Mouse (Mus musculus): Measurements from ENCODE around the gene Clec2g.

The Clec2g gene

GRCm38 (mm10) chr6:129013762-129014276 lies 79.6 kb downstream of the Clec2g start:
- no peak for DNase-seq (ENCODE audit: low spot score)

GRCm38 (mm10) chr6:129014399-129014798 lies 80.2 kb downstream of the Clec2g start:
- DNase-seq (ENCODE audit: low spot score): no peak

DNA sequence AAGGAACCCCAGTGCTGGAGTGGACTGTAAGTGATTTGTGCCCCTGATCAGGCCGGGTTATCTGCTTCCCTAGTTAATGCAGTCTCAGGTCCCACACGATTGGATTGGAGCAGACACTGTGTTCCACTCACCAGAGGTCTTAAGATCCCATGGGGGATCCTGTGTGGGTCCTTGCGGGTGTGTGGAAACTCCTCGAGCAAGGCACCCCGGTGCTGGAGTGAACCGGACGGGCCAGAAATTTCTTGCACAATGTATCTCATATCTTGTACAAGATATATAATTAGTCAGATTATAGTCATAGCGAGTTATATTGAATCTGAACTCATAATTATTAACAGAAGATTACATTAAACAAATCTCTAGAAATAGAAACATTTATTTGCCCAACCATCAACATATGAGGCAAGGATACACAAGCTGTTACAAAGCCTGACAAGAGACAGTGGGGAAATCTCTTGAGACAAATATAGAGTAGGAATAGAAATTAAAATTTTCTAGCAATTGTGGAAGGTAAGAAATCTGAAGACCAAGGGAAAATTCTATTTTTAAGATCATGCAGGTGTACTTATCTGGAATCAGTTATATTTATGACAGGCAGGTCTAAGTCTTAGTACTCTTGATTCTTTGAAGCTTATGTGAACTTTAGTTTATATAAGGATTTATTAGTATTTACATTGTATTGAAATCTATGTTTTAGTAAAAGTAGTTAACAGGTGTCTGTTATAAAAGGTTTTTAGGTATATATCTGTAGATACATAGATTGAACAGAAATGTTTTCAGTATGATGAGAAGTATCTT lies 93.5 kb downstream of the Clec2g start:
- DNase-seq (ENCODE audit: low spot score): no peak

- DNase-seq (ENCODE audit: low spot score): no peak
Observed at GRCm38 (mm10) chr6:129030175-129030824, 96.1 kb downstream of the Clec2g start.

DNA sequence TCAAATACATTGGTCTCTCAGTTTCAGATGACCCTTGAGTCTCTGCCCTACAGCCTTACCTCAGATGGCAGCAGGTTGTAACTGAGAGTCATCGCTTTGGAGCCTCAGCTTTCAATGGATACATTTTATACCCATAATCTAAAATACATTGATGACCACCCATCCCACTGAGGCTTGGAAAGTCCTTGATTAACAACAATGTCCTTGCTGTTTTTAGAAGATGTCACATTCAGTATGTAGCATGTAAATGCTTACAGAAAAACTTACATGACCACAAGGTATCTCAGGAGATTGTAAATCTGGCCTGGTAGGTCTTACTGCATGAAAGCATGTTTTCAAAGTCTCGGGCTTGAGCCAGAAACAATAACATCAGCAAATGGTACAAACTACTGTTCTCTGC lies 96.8 kb downstream of the Clec2g start:
- no peak for DNase-seq (ENCODE audit: low spot score)

DNA sequence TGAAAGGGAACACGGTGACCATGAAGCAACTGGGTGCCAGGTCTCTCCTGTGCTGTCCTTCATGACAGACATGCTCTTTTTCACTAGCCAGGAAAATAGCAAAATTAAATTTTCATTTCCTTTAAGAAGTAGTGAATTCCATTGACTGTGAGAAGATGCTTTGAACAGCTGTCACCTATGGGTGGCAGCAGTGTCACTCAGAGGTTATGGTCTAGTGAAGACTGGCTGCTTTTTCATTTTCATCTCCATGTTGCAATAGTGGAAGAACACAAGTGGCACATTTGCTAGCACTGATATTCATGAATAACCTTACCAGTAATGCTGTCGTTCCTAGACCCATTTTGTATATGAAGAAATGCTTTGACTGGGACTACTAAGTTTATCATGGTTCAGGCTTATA lies 99.2 kb downstream of the Clec2g start:
- DNase-seq (ENCODE audit: low spot score): peak; percentile 18

All from retina, embryonic 14.5 days (tissue).